In genomic region chr7:39894208-39894896, GRCm38 (mm10) we compare ENCODE assay signal across 16 mouse cellular contexts.
DNase-seq lines count a peak whose midpoint lies in the region; ATAC-seq lines count a peak whose summit lies in the region.
"Had no signal": no experiment of that assay in that cellular context is flagged by ENCODE, and none has a peak within 500 bp of the region (broad histone marks: within the 10 kb centered on the region; RNA-seq: fewer than 3 reads in every experiment).

No protein-coding gene starts in this region.

- 71% methylated on average over 7 of the region's 7 CpGs for WGBS in midbrain, embryonic 11.5 days
- WGBS in midbrain, embryonic 10.5 days: 70% methylated on average over 7 of the region's 7 CpGs
- WGBS in forebrain, embryonic 16.5 days: 28% methylated on average over 7 of the region's 7 CpGs
- 93% methylated on average over 7 of the region's 7 CpGs for WGBS in kidney, embryonic 16.5 days

- H3K4me3 ChIP-seq in midbrain, embryonic 11.5 days (ENCODE audit: low read depth, low read length): no peak overlapping the region
- H3K4me3 ChIP-seq in midbrain, embryonic 10.5 days: no peak overlapping the region
- H3K4me3 ChIP-seq in forebrain, embryonic 16.5 days (replicated peaks; ENCODE audit: low read length): no peak overlapping the region
- H3K4me3 ChIP-seq in kidney, embryonic 16.5 days (ENCODE audit: low read length): no peak overlapping the region
- H3K4me3 ChIP-seq: embryonic facial prominence, embryonic 13.5 days; heart, embryonic 13.5 days; limb, embryonic 13.5 days; stomach, embryonic 15.5 days had no signal

- H3K4me2 ChIP-seq in midbrain, embryonic 11.5 days: no peak overlapping the region
- H3K4me2 ChIP-seq in forebrain, embryonic 16.5 days (ENCODE audit: low read length): no peak overlapping the region
- H3K4me2 ChIP-seq in kidney, embryonic 16.5 days (replicated peaks; ENCODE audit: low read depth, low read length): no peak overlapping the region
- H3K4me2 ChIP-seq: embryonic facial prominence, embryonic 13.5 days; heart, embryonic 13.5 days; limb, embryonic 13.5 days; stomach, embryonic 15.5 days had no signal

- no peaks in the 10 kb centered on the region for H3K9me3 ChIP-seq in midbrain, embryonic 11.5 days (ENCODE audit: control insufficient read depth, low read length)
- H3K9me3 ChIP-seq in midbrain, embryonic 10.5 days (replicated peaks): no peaks in the 10 kb centered on the region
- H3K9me3 ChIP-seq in forebrain, embryonic 16.5 days (ENCODE audit: control insufficient read depth, low read length): no peaks in the 10 kb centered on the region
- no peaks in the 10 kb centered on the region for H3K9me3 ChIP-seq in kidney, embryonic 16.5 days (ENCODE audit: low read length)
- H3K9me3 ChIP-seq: embryonic facial prominence, embryonic 13.5 days; heart, embryonic 13.5 days; stomach, embryonic 15.5 days had no signal

- ATAC-seq in midbrain, embryonic 11.5 days (ENCODE audit: low FRiP score): peak; percentile 19; the same call in 1 of the 2 replicates
- peak; percentile 84 for ATAC-seq in forebrain, embryonic 16.5 days
- no peak for ATAC-seq in kidney, embryonic 16.5 days (ENCODE audit: low FRiP score, low TSS enrichment)

- H3K27ac ChIP-seq in midbrain, embryonic 11.5 days (ENCODE audit: low read depth, low read length): no peak overlapping the region
- H3K27ac ChIP-seq in midbrain, embryonic 10.5 days (replicated peaks): no peak overlapping the region
- H3K27ac ChIP-seq in forebrain, embryonic 16.5 days (ENCODE audit: low read length): no peak overlapping the region
- H3K27ac ChIP-seq in kidney, embryonic 16.5 days (ENCODE audit: low read length): no peak overlapping the region
- H3K27ac ChIP-seq: embryonic facial prominence, embryonic 13.5 days; heart, embryonic 13.5 days; limb, embryonic 13.5 days; stomach, embryonic 15.5 days had no signal

- no peak for DNase-seq in midbrain, embryonic 11.5 days (ENCODE audit: low spot score, missing footprints)
- DNase-seq in midbrain, embryonic 10.5 days (ENCODE audit: low spot score): no peak
- DNase-seq in left cerebral cortex, postnatal 25 days (ENCODE audit: low spot score in 2 of 2): peak; percentile 5 to 49
- no peak for DNase-seq in kidney, adult 8-10 months
- no peak for DNase-seq in heart, adult 9 months (ENCODE audit: low spot score in 2 of 2)
- DNase-seq: adrenal gland, adult 2 months; cerebellum, adult 11-12 months; kidney, postnatal 36 days; lung, adult 18-20 months had no signal

- no peaks in the 10 kb centered on the region for H3K36me3 ChIP-seq in midbrain, embryonic 11.5 days (ENCODE audit: control insufficient read depth, insufficient read depth, low read length)
- no peaks in the 10 kb centered on the region for H3K36me3 ChIP-seq in midbrain, embryonic 10.5 days
- no peaks in the 10 kb centered on the region for H3K36me3 ChIP-seq in forebrain, embryonic 16.5 days (ENCODE audit: control insufficient read depth, insufficient read depth)
- H3K36me3 ChIP-seq in kidney, embryonic 16.5 days (ENCODE audit: insufficient read depth, low read length): no peaks in the 10 kb centered on the region
- H3K36me3 ChIP-seq: embryonic facial prominence, embryonic 13.5 days; heart, embryonic 13.5 days; limb, embryonic 13.5 days; stomach, embryonic 15.5 days had no signal

- intact Hi-C loops in left cerebral cortex, postnatal 25 days (cut with DNase I): no loop called here

- no peaks in the 10 kb centered on the region for H3K4me1 ChIP-seq in midbrain, embryonic 11.5 days (ENCODE audit: control insufficient read depth, insufficient read depth, low read length)
- no peaks in the 10 kb centered on the region for H3K4me1 ChIP-seq in midbrain, embryonic 10.5 days
- H3K4me1 ChIP-seq in forebrain, embryonic 16.5 days (replicated peaks; ENCODE audit: control insufficient read depth, insufficient read depth, low read length): peaks cover 6% of the 10 kb centered on the region; the same call in 1 of the 2 replicates
- H3K4me1 ChIP-seq in kidney, embryonic 16.5 days (ENCODE audit: insufficient read depth, low read length): no peaks in the 10 kb centered on the region
- H3K4me1 ChIP-seq: embryonic facial prominence, embryonic 13.5 days; heart, embryonic 13.5 days; limb, embryonic 13.5 days; stomach, embryonic 15.5 days had no signal

- H3K27me3 ChIP-seq in midbrain, embryonic 11.5 days (ENCODE audit: control insufficient read depth, insufficient read depth, low read length): no peaks in the 10 kb centered on the region
- no peaks in the 10 kb centered on the region for H3K27me3 ChIP-seq in midbrain, embryonic 10.5 days (ENCODE audit: low read depth, poor library complexity, severe bottlenecking)
- no peaks in the 10 kb centered on the region for H3K27me3 ChIP-seq in forebrain, embryonic 16.5 days (replicated peaks; ENCODE audit: control insufficient read depth, insufficient read depth, low read length)
- no peaks in the 10 kb centered on the region for H3K27me3 ChIP-seq in kidney, embryonic 16.5 days (ENCODE audit: insufficient read depth, low read length)
- H3K27me3 ChIP-seq: CH12.LX; embryonic facial prominence, embryonic 13.5 days; heart, embryonic 13.5 days; limb, embryonic 13.5 days; stomach, embryonic 15.5 days had no signal

- no peak overlapping the region for H3K9ac ChIP-seq in midbrain, embryonic 11.5 days (ENCODE audit: low read length)
- no peak overlapping the region for H3K9ac ChIP-seq in forebrain, embryonic 16.5 days (replicated peaks; ENCODE audit: low read depth, low read length)
- no peak overlapping the region for H3K9ac ChIP-seq in kidney, embryonic 16.5 days (replicated peaks; ENCODE audit: low read length)
- H3K9ac ChIP-seq: embryonic facial prominence, embryonic 13.5 days; heart, embryonic 13.5 days; limb, embryonic 13.5 days; stomach, embryonic 15.5 days had no signal

Comparison
In these comparisons a context has a peak if more than half of its experiments do, and no peak if none do; other contexts are left out.
1. DNase-seq: peak in left cerebral cortex, postnatal 25 days (2 of 2); none in midbrain, embryonic 11.5 days (single experiment), midbrain, embryonic 10.5 days (single experiment), kidney, adult 8-10 months (0 of 2) and heart, adult 9 months (0 of 2).